Comparison of ENCODE assay signal across 8 mouse cellular contexts in genomic region chr1:57406187-57407151, GRCm38 (mm10). TPM values are rescaled to one million over a fixed set of nuclear protein-coding genes. Genes with fewer than 3 reads are reported as not detected.
A peak's percentile ranks its signal among the peaks of the same experiment; 100 is the strongest.
DNase-seq lines count a peak whose midpoint lies in the region; ATAC-seq lines count a peak whose summit lies in the region.

Gene Maip1, plus strand, starts transcription at chr1:57406328.
Gene Tyw5, minus strand, starts transcription at chr1:57407101.

- H3K36me3 ChIP-seq in megakaryocyte, embryonic 14.5 days (replicated peaks; ENCODE audit: low read length): peaks cover 17% of the 10 kb centered on the region

- H3K27me3 ChIP-seq in megakaryocyte, embryonic 14.5 days (replicated peaks): no peaks in the 10 kb centered on the region

- peak; percentile 85 for ATAC-seq in activated CD4-positive, CD25-positive, alpha-beta regulatory T cell, adult 4 months
- peak; percentile 94 for ATAC-seq in common myeloid progenitor, adult 5-6 weeks (replicated peaks; ENCODE audit: low read depth, poor library complexity, severe bottlenecking)

- peaks cover 35% of the 10 kb centered on the region for H3K4me1 ChIP-seq in megakaryocyte, embryonic 14.5 days

- DNase-seq in gastrocnemius, adult 8-10 months (ENCODE audit: low spot score in 2 of 2): peak; percentile 62 to 63
- peak; percentile 92 for DNase-seq in induced T-regulatory cell, adult 2 months (ENCODE audit: low read depth)
- DNase-seq in left cerebral cortex, adult 9 months (ENCODE audit: low spot score in 2 of 2): peak; percentile 62 to 78
- DNase-seq in right cerebral cortex, adult 2 months (ENCODE audit: low spot score in 2 of 2): peak; percentile 85
- peak; percentile 36 for DNase-seq in urinary bladder, postnatal 10 days (ENCODE audit: low spot score)

- peak within 1 kb of the TSS; percentile 98 for H3K4me3 ChIP-seq in megakaryocyte, embryonic 14.5 days (replicated peaks)

- H3K9me3 ChIP-seq in megakaryocyte, embryonic 14.5 days: no peaks in the 10 kb centered on the region

RNA-seq across cellular contexts. Expression of gene Maip1, which starts in this region (rescaled TPM):
- polyA plus RNA-seq in activated CD4-positive, CD25-positive, alpha-beta regulatory T cell, adult 4 months (2017; shearing (Covaris generic)): 10 to 100 TPM in 1 of 2 experiments, 1 to 10 TPM in 1; 9.5 to 10.4 TPM
- 11.3 and 16.8 TPM in 2 replicates for total RNA-seq in common myeloid progenitor, adult 5-6 weeks (2017)
- total RNA-seq in gastrocnemius, adult 8-10 months (2022): 1 to 10 TPM; 7.4 to 8.4 (median 8.0) TPM
- polyA plus RNA-seq in megakaryocyte, embryonic 14.5 days (2012; ENCODE audit: insufficient read depth, low replicate concordance): 14.3 and 27.6 TPM in 2 replicates

RNA-seq across cellular contexts. Expression of gene Tyw5, which starts in this region (rescaled TPM):
- 10 to 100 TPM; 17.0 to 23.4 TPM for polyA plus RNA-seq in activated CD4-positive, CD25-positive, alpha-beta regulatory T cell, adult 4 months (2017; shearing (Covaris generic))
- 14.6 and 22.1 TPM in 2 replicates for total RNA-seq in common myeloid progenitor, adult 5-6 weeks (2017)
- 1 to 10 TPM; 1.6 to 4.3 (median 3.0) TPM for total RNA-seq in gastrocnemius, adult 8-10 months (2022)
- polyA plus RNA-seq in megakaryocyte, embryonic 14.5 days (2012; ENCODE audit: insufficient read depth, low replicate concordance): 1.4 TPM in 1 of 2 replicates, not detected in the other

Comparison
In these comparisons a context has a peak if more than half of its experiments do, and no peak if none do; other contexts are left out.
1. Peak in every context shown above with its lines: DNase-seq, ATAC-seq and H3K4me3 ChIP-seq.
2. DNase-seq: peak in every context shown above with its lines; median percentile 92 in induced T-regulatory cell, adult 2 months; 85 in right cerebral cortex, adult 2 months; 70 in left cerebral cortex, adult 9 months; 62 in gastrocnemius, adult 8-10 months; 36 in urinary bladder, postnatal 10 days.